Comparison of ENCODE assay signal across 27 mouse cellular contexts in the genomic region with DNA sequence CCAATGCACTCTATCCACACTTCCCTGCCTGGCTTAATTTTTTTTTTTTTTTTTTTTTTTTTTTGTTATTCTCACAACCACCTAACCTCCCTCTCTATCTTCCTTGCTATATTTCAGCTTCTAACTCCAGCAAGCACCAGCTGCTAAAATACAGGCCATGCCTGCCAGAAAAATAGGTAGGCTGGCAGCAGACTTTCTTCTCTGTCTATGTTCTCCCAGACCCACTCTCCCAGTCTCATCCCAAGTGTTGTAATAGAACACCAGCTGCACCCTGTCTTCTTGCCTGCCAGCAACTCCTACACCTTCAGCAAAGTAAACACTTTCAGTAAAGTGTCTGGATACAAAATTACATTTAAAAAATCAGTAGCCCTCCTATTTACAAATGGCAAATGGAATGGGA.
DNase-seq lines count a peak whose midpoint lies in the region; ATAC-seq lines count a peak whose summit lies in the region.
"Had no signal": no experiment of that assay in that cellular context is flagged by ENCODE, and none has a peak within 500 bp of the region (broad histone marks: within the 10 kb centered on the region; RNA-seq: fewer than 3 reads in every experiment).

No protein-coding gene starts in this region.

- H3K27ac ChIP-seq in hindbrain, embryonic 10.5 days = no peak overlapping the region
- H3K27ac ChIP-seq: embryonic facial prominence, embryonic 12.5 days; forebrain, embryonic 15.5 days; heart, adult 2 months; hindbrain, embryonic 15.5 days; kidney, embryonic 15.5 days; limb, embryonic 13.5 days; liver, embryonic 14.5 days; lung, embryonic 15.5 days; midbrain, embryonic 10.5 days; neural tube, embryonic 13.5 days had no signal

- no peaks in the 10 kb centered on the region for H3K36me3 ChIP-seq in hindbrain, embryonic 10.5 days
- H3K36me3 ChIP-seq: embryonic facial prominence, embryonic 12.5 days; forebrain, embryonic 15.5 days; hindbrain, embryonic 15.5 days; kidney, embryonic 15.5 days; limb, embryonic 13.5 days; lung, embryonic 15.5 days; midbrain, embryonic 10.5 days; neural tube, embryonic 13.5 days had no signal

- intact Hi-C loops in left cerebral cortex, postnatal 25 days (cut with DNase I) = no loop called here

- H3K4me3 ChIP-seq in hindbrain, embryonic 10.5 days = no peak overlapping the region
- H3K4me3 ChIP-seq: embryonic facial prominence, embryonic 12.5 days; erythroblast, embryonic 14.5 days; forebrain, embryonic 15.5 days; heart, adult 2 months; hindbrain, embryonic 15.5 days; kidney, embryonic 15.5 days; limb, embryonic 13.5 days; lung, embryonic 15.5 days; midbrain, embryonic 10.5 days; neural tube, embryonic 13.5 days had no signal

- H3K4me1 ChIP-seq in hindbrain, embryonic 10.5 days (replicated peaks) = no peaks in the 10 kb centered on the region
- H3K4me1 ChIP-seq: embryonic facial prominence, embryonic 12.5 days; forebrain, embryonic 15.5 days; hindbrain, embryonic 15.5 days; kidney, embryonic 15.5 days; limb, embryonic 13.5 days; lung, embryonic 15.5 days; midbrain, embryonic 10.5 days; neural tube, embryonic 13.5 days had no signal

- no peaks in the 10 kb centered on the region for H3K9me3 ChIP-seq in hindbrain, embryonic 10.5 days
- H3K9me3 ChIP-seq: embryonic facial prominence, embryonic 12.5 days; forebrain, embryonic 15.5 days; hindbrain, embryonic 15.5 days; kidney, embryonic 15.5 days; limb, embryonic 13.5 days; lung, embryonic 15.5 days; midbrain, embryonic 10.5 days; neural tube, embryonic 13.5 days had no signal

- H3K27me3 ChIP-seq in hindbrain, embryonic 10.5 days (ENCODE audit: insufficient read depth, poor library complexity, severe bottlenecking) = no peaks in the 10 kb centered on the region
- H3K27me3 ChIP-seq: embryonic facial prominence, embryonic 12.5 days; forebrain, embryonic 15.5 days; hindbrain, embryonic 15.5 days; kidney, embryonic 15.5 days; limb, embryonic 13.5 days; lung, embryonic 15.5 days; neural tube, embryonic 13.5 days; Patski had no signal

- DNase-seq in frontal cortex, adult 2 months (ENCODE audit: extremely low spot score in 1 of 2, low spot score in 1 of 2) = peak; percentile 44
- DNase-seq in frontal cortex, postnatal 10 days (ENCODE audit: low spot score in 2 of 2) = no peak
- DNase-seq in right cerebral cortex, adult 18-20 months = peak; percentile 39
- DNase-seq in right cerebral cortex, postnatal 14 days = no peak
- DNase-seq in left cerebral cortex, postnatal 25 days (ENCODE audit: low spot score in 2 of 2) = peak; percentile 11 to 73
- no peak for DNase-seq in hindbrain, embryonic 10.5 days (ENCODE audit: low spot score)
- DNase-seq: adrenal gland, adult 8-10 months; cerebellum, adult 9-11 months; gastrocnemius, postnatal 10 days; heart, adult 2 months; heart, postnatal 36 days; lung, postnatal 4 days; thymus, postnatal 25 days had no signal

- ATAC-seq in megakaryocyte-erythroid progenitor cell, adult 5-6 weeks (replicated peaks; ENCODE audit: low FRiP score, low TSS enrichment, poor library complexity, severe bottlenecking) = no peak
- ATAC-seq: CD4-positive, CD25-positive, alpha-beta regulatory T cell, adult 4 months; forebrain, embryonic 15.5 days; intestine, postnatal 0 days; Patski had no signal

Comparison
In these comparisons a context has a peak if more than half of its experiments do, and no peak if none do; other contexts are left out.
1. DNase-seq: peak in frontal cortex, adult 2 months (2 of 2), right cerebral cortex, adult 18-20 months (single experiment) and left cerebral cortex, postnatal 25 days (2 of 2); none in frontal cortex, postnatal 10 days (0 of 2), right cerebral cortex, postnatal 14 days (single experiment) and hindbrain, embryonic 10.5 days (single experiment).